Mouse (Mus musculus) thymus, postnatal 4 days (tissue): ENCODE results near the gene Prr22.

Experiments used
- DNase-seq: peaks from one replicate; pipeline ENCODE4 v3.0.0; 2021

Gene Prr22

DNA sequence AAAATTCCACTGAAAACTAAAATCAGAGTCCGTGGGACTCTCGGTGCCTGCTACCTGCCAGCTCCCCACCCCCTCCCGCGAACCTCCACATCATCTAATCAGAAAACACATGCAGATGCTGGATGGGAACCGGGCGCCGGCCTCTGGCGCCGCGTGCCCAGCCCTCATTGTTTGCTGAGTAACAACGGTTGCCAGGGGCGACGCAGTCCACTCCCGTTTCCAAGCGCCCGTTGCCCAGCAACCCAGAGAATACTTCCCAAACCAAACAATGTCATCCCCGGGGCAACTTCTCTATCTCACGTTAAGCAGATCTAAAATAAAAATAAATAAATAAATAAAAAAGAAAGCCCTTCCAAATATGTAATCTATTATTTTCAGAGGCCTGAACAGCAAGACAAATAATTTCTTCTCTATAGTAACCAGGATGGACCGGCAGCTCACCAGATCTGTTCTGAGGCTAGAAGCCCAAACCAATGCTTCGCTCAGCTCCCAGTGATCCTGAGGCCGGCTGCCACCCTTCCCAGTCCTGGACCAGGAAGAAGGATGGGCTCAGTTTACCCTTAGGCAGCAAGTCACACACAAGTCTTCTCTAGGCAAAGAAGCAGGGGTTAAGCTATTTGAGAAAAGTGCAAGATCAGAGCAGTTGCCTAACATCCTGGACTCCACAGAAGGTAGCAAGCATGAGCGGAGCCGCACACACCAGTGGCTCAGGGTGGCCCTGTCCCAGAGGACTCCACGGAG lies 44.4 kb downstream of the Prr22 start:
- peak; percentile 33 for DNase-seq

DNA sequence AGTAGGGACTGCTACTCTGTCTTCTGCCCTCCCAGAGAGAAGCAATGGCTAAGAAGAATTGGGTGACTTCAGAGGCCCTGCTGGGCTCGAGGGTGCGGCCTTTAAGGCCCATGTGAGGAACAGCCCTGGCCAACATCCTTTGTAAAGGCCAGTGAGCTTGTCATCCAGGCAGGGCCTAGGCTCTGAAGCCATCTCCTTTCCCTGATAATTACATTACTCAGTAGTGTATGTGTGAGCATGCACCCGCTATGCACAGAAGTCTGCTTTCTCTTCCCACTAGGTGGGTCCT lies 45.0 kb downstream of the Prr22 start:
- no peak for DNase-seq

DNA sequence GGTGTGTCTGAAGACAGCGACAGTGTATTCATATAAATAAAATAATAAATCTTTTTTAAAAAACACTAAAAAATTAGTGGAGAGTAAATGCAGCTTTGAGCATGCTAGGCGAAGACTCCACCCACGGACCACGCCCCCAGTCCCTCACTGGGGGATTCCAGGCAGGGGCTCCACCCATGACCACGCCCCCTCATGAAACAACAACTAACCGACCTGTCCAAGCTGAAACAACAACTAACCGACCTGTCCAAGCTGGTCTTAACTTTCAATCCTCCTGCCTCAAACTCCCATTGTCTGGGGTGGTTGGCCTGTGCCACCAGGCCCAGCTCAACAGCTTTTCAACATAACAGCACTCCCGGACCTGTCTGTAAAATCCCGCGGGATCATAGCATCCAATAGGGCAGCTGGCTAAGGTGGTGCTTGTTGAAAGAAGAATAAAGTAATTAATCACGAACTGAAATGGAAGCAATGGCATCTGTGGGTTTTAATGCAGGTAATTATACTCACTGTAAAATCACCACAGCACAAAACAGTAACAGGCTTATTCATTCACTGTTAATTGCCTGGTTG lies 48.1 kb downstream of the Prr22 start:
- DNase-seq: peak; percentile 41

DNA sequence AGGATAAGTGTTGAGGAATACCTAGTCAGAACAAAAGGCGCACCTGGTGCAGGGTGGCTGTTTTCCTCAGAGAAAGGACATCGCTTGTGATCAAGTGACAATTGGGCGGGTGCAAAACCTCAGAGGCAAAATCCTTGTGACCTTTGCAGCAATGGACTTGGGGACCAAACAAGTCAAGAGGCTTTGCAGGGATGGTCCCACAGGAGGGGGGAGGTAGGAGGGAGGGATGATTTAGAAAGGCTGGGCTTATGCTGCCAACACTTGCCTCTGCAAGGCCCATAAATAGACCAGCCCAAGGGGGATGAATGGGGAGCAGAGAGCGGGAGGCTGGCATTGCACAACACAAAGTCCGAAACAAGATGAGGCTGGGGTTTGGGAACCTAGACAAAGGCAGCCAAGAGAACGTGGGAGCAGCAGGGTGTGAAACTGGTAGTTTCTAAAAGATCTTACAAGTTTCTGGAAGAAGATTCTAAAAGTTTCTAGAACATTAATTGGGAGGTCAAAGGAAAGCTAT lies 49.0 kb downstream of the Prr22 start:
- no peak for DNase-seq

DNA sequence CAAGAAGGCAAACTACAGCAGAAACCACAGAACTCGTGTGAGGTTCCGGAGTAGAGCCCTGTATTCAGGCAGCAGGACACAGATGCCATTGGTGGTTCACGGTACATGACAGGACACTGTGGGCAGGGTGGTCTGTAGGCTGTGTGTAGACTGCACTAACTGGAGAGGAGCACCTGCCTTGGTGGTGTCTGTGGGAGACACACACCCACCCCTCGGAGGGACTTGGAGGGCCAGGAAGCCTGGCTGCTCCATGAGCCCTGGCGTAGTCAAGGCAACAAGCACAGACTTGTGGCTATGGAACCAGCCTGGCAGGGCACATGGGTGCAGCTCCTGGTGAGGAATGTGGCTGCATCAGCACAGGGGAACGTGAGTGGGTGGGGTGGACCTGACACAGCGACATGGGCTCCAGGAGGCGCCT lies 49.7 kb downstream of the Prr22 start:
- DNase-seq: peak; percentile 62
